Mouse (Mus musculus): ENCODE measurements around the gene Gpm6b. TPM values are rescaled to one million over a fixed set of nuclear protein-coding genes. Genes with fewer than 3 reads are reported as not detected.

Gpm6b gene
- 441 and 505 TPM in 2 replicates for polyA plus RNA-seq (2015; fragmentation: Nextera tagmentation; extraction: Ambion mirVana)

- Histone ChIP-seq H3K27ac (ENCODE audit: low read length) (peak within 1 kb of the TSS; percentile 35), H3K9ac (replicated peaks; ENCODE audit: low read depth, low read length) (peak within 1 kb of the TSS; percentile 76), H3K4me3 (replicated peaks; ENCODE audit: low read length) (peak within 1 kb of the TSS; percentile 66), H3K4me1 (replicated peaks; ENCODE audit: control insufficient read depth, insufficient read depth, low read length) (peaks cover 3% of the 10 kb centered on the region), H3K4me2 (ENCODE audit: low read length) (peak within 1 kb of the TSS; percentile 64), H3K36me3 (ENCODE audit: control insufficient read depth, insufficient read depth) (no peaks in the 10 kb centered on the region), H3K27me3 (replicated peaks; ENCODE audit: control insufficient read depth, insufficient read depth, low read length) (no peaks in the 10 kb centered on the region), H3K9me3 (ENCODE audit: control insufficient read depth, low read length) (no peaks in the 10 kb centered on the region)
- WGBS: 17% methylated on average over 48 of the region's 63 CpGs
- ATAC-seq: peak; percentile 89
Observed at GRCm38 (mm10) chrX:166238831-166239460, at the start of gene Gpm6b. TSS of gene Gpm6b (plus strand) at chrX:166238911.

DNA sequence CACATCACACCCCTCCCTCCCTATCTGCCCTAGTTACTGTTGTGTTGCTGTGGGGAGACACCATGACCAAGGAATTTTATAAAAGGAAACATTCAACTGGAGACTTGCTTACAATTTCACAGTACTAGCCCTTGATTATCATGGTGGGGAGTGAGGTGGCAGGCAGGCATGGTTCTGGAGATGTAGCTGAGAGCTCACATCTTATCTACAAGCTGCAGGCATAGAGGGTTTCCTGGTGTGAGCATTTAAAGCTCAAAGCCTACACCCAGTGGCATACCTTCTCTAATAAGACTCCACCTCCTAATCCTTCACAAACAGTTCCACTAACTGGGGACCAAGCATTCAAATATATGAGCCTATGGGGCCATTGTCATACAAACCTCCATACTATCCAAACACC, 42.4 kb upstream of the Gpm6b start:
- Histone ChIP-seq H3K36me3 (ENCODE audit: control insufficient read depth, insufficient read depth) (no peaks in the 10 kb centered on the region), H3K4me2 (ENCODE audit: low read length) (no peak overlapping the region), H3K4me1 (replicated peaks; ENCODE audit: control insufficient read depth, insufficient read depth, low read length) (no peaks in the 10 kb centered on the region), H3K9me3 (ENCODE audit: control insufficient read depth, low read length) (no peaks in the 10 kb centered on the region), H3K27ac (ENCODE audit: low read length) (no peak overlapping the region), H3K4me3 (replicated peaks; ENCODE audit: low read length) (no peak overlapping the region), H3K27me3 (replicated peaks; ENCODE audit: control insufficient read depth, insufficient read depth, low read length) (no peaks in the 10 kb centered on the region), H3K9ac (replicated peaks; ENCODE audit: low read depth, low read length) (no peak overlapping the region)
- no peak for ATAC-seq

- H3K36me3 ChIP-seq (ENCODE audit: control insufficient read depth, insufficient read depth): no peaks in the 10 kb centered on the region
- H3K4me2 ChIP-seq (ENCODE audit: low read length): no peak overlapping the region
- WGBS: 85% methylated on average over 2 of the region's 2 CpGs
- no peak for ATAC-seq
- H3K4me3 ChIP-seq (replicated peaks; ENCODE audit: low read length): no peak overlapping the region
- no peak overlapping the region for H3K27ac ChIP-seq (ENCODE audit: low read length)
- H3K9ac ChIP-seq (replicated peaks; ENCODE audit: low read depth, low read length): no peak overlapping the region
- H3K9me3 ChIP-seq (ENCODE audit: control insufficient read depth, low read length): no peaks in the 10 kb centered on the region
- no peaks in the 10 kb centered on the region for H3K27me3 ChIP-seq (replicated peaks; ENCODE audit: control insufficient read depth, insufficient read depth, low read length)
- no peaks in the 10 kb centered on the region for H3K4me1 ChIP-seq (replicated peaks; ENCODE audit: control insufficient read depth, insufficient read depth, low read length)
Observed at GRCm38 (mm10) chrX:166198266-166198665, 40.4 kb upstream of the Gpm6b start.

DNA sequence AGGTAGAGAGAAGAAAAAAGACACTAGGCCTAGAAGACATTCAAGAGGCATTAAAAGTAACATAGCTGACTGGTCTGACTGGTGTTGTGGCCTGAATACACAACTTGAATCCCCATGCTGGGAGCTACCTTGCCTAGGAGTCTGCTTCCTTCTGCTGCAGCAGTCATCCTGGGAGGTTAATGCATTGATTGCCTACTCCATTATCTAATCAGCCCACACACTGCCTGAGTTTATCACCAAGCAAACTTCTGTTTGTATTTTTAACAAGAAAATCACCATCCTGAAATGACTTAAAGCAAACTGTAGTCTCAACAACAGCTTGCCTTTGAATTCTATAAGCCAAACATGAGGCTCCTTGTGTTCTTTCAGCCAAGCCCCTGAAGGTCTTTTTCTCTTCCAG, 38.9 kb upstream of the Gpm6b start:
- Histone ChIP-seq H3K36me3 (ENCODE audit: control insufficient read depth, insufficient read depth) (no peaks in the 10 kb centered on the region), H3K9ac (replicated peaks; ENCODE audit: low read depth, low read length) (no peak overlapping the region), H3K4me3 (replicated peaks; ENCODE audit: low read length) (no peak overlapping the region), H3K27me3 (replicated peaks; ENCODE audit: control insufficient read depth, insufficient read depth, low read length) (no peaks in the 10 kb centered on the region), H3K4me1 (replicated peaks; ENCODE audit: control insufficient read depth, insufficient read depth, low read length) (no peaks in the 10 kb centered on the region), H3K9me3 (ENCODE audit: control insufficient read depth, low read length) (no peaks in the 10 kb centered on the region), H3K27ac (ENCODE audit: low read length) (no peak overlapping the region), H3K4me2 (ENCODE audit: low read length) (no peak overlapping the region)
- no peak for ATAC-seq

DNA sequence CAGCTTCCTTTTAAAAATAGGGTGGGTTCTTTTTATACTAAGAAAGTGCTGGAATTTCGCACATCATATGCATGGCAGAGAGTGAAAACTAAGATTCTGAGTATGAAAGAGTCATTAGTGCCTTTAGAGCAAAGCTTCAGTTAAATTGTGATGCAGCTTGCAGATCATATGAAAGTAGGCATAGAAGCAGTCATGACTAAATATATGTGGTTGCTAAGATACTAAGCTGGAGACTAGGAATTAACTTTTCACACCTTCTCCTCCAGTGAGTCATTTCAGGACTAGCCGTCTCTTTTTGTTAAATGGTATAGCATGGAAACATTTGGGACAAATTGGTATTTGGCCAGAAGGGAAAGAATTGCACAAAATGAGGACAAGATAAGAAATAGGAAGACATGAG, 24.1 kb upstream of the Gpm6b start:
- no peak overlapping the region for H3K4me2 ChIP-seq (ENCODE audit: low read length)
- H3K4me3 ChIP-seq (replicated peaks; ENCODE audit: low read length): no peak overlapping the region
- H3K9ac ChIP-seq (replicated peaks; ENCODE audit: low read depth, low read length): no peak overlapping the region
- no peaks in the 10 kb centered on the region for H3K27me3 ChIP-seq (replicated peaks; ENCODE audit: control insufficient read depth, insufficient read depth, low read length)
- no peaks in the 10 kb centered on the region for H3K9me3 ChIP-seq (ENCODE audit: control insufficient read depth, low read length)
- H3K27ac ChIP-seq (ENCODE audit: low read length): no peak overlapping the region
- peak; percentile 50; the same call in 1 of the 2 replicates for ATAC-seq
- no peaks in the 10 kb centered on the region for H3K4me1 ChIP-seq (replicated peaks; ENCODE audit: control insufficient read depth, insufficient read depth, low read length)
- 66% methylated on average over 2 of the region's 2 CpGs for WGBS
- H3K36me3 ChIP-seq (ENCODE audit: control insufficient read depth, insufficient read depth): no peaks in the 10 kb centered on the region

DNA sequence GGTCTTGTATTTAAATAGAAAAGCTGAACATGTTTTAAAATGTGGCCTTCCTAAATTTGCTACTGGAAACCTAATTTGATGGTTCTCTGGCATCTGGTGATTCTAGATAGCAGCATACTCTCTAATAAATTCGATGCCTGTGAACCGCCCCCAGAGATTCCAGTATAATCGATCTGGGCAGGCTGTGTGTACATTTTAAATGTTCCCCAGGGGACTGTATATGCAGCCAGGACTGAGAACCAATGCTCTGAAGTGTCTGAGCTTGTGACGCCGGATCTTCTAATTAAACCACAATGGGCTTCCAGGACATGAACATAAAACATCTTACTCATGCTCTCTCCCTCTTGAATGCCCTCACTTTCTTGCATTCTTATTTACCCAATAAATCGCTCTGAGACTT, 22.5 kb upstream of the Gpm6b start:
- H3K4me2 ChIP-seq (ENCODE audit: low read length): no peak overlapping the region
- H3K27me3 ChIP-seq (replicated peaks; ENCODE audit: control insufficient read depth, insufficient read depth, low read length): no peaks in the 10 kb centered on the region
- no peak overlapping the region for H3K4me3 ChIP-seq (replicated peaks; ENCODE audit: low read length)
- H3K9ac ChIP-seq (replicated peaks; ENCODE audit: low read depth, low read length): no peak overlapping the region
- WGBS: 78% methylated on average over 6 of the region's 6 CpGs
- no peak overlapping the region for H3K27ac ChIP-seq (ENCODE audit: low read length)
- no peaks in the 10 kb centered on the region for H3K36me3 ChIP-seq (ENCODE audit: control insufficient read depth, insufficient read depth)
- ATAC-seq: no peak
- H3K4me1 ChIP-seq (replicated peaks; ENCODE audit: control insufficient read depth, insufficient read depth, low read length): no peaks in the 10 kb centered on the region
- no peaks in the 10 kb centered on the region for H3K9me3 ChIP-seq (ENCODE audit: control insufficient read depth, low read length)

DNA sequence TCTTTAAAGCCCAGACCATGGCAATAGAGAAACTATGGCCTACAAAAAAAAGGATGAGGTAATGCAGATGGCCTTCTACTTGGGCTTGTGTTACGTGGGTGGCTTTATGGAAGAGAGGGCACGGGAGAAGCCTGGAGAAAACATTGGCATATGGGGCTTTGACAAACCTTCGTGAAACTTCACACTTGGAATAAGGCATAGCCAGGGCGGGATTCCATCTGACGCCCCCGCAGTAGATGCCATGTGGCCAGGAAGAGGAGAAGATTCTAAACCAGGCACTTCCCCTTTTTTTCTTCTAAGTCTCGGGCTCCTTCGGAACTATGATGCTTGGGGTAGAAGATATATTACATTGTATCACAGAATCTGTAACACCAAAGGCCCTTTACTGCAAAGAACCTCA, 22.0 kb upstream of the Gpm6b start:
- no peak overlapping the region for H3K4me3 ChIP-seq (replicated peaks; ENCODE audit: low read length)
- ATAC-seq: no peak
- no peaks in the 10 kb centered on the region for H3K9me3 ChIP-seq (ENCODE audit: control insufficient read depth, low read length)
- no peak overlapping the region for H3K27ac ChIP-seq (ENCODE audit: low read length)
- H3K4me1 ChIP-seq (replicated peaks; ENCODE audit: control insufficient read depth, insufficient read depth, low read length): no peaks in the 10 kb centered on the region
- no peaks in the 10 kb centered on the region for H3K36me3 ChIP-seq (ENCODE audit: control insufficient read depth, insufficient read depth)
- H3K27me3 ChIP-seq (replicated peaks; ENCODE audit: control insufficient read depth, insufficient read depth, low read length): no peaks in the 10 kb centered on the region
- H3K9ac ChIP-seq (replicated peaks; ENCODE audit: low read depth, low read length): no peak overlapping the region
- WGBS: 72% methylated on average over 8 of the region's 8 CpGs
- H3K4me2 ChIP-seq (ENCODE audit: low read length): no peak overlapping the region

GRCm38 (mm10) chrX:166219331-166219730, 19.4 kb upstream of the Gpm6b start:
- H3K4me2 ChIP-seq (ENCODE audit: low read length): no peak overlapping the region
- H3K4me1 ChIP-seq (replicated peaks; ENCODE audit: control insufficient read depth, insufficient read depth, low read length): no peaks in the 10 kb centered on the region
- 72% methylated on average over 5 of the region's 5 CpGs for WGBS

DNA sequence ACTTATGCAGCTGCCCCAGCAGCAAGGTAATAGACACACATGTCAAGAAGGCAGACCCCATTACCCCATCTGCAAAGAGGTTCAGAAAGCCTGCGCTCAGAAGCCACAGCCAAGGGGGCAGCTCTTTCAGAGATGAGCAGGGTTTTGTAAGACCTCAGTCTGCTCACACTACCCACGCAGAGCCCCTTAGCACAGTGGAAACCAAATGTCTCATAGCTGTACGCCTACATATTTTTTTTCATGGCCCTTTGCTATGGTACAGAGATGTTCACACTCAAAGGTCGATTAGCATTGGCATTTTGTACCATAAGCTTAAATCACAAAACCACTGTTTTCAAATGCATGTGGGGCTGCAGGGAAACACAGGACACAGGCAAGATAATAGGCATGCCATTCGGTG, 11.9 kb upstream of the Gpm6b start:
- no peak overlapping the region for H3K9ac ChIP-seq (replicated peaks; ENCODE audit: low read depth, low read length)
- H3K9me3 ChIP-seq (ENCODE audit: control insufficient read depth, low read length): no peaks in the 10 kb centered on the region
- H3K4me3 ChIP-seq (replicated peaks; ENCODE audit: low read length): no peak overlapping the region
- no peak overlapping the region for H3K27ac ChIP-seq (ENCODE audit: low read length)
- H3K4me2 ChIP-seq (ENCODE audit: low read length): no peak overlapping the region
- WGBS: 58% methylated on average over 5 of the region's 5 CpGs
- no peaks in the 10 kb centered on the region for H3K4me1 ChIP-seq (replicated peaks; ENCODE audit: control insufficient read depth, insufficient read depth, low read length)
- H3K27me3 ChIP-seq (replicated peaks; ENCODE audit: control insufficient read depth, insufficient read depth, low read length): no peaks in the 10 kb centered on the region
- H3K36me3 ChIP-seq (ENCODE audit: control insufficient read depth, insufficient read depth): no peaks in the 10 kb centered on the region
- no peak for ATAC-seq

More at GRCm38 (mm10) chrX:166219331-166219730, 19.4 kb upstream of the Gpm6b start:
- Histone ChIP-seq H3K27ac (ENCODE audit: low read length) (no peak overlapping the region), H3K9ac (replicated peaks; ENCODE audit: low read depth, low read length) (no peak overlapping the region), H3K36me3 (ENCODE audit: control insufficient read depth, insufficient read depth) (no peaks in the 10 kb centered on the region), H3K27me3 (replicated peaks; ENCODE audit: control insufficient read depth, insufficient read depth, low read length) (no peaks in the 10 kb centered on the region), H3K4me3 (replicated peaks; ENCODE audit: low read length) (no peak overlapping the region), H3K9me3 (ENCODE audit: control insufficient read depth, low read length) (no peaks in the 10 kb centered on the region)
- ATAC-seq: no peak

DNA sequence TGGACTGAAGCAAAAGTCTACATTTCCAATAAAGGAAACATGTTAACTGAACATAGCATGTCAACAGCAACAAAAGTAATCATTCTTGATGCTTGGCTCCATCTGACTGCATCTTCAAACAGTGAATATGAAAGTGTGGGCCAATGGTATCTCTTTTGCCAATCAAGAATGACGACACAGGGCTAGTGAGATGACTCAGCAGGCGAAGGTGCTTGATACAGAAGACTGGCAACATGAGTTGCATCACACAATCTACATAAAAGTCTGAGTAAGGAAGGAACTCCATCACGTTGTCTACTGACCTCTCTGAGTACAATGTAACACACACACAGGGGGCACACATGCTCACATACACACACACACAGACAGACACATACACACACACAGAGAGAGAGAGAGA, 9.0 kb upstream of the Gpm6b start:
- H3K36me3 ChIP-seq (ENCODE audit: control insufficient read depth, insufficient read depth): no peaks in the 10 kb centered on the region
- no peak overlapping the region for H3K27ac ChIP-seq (ENCODE audit: low read length)
- no peaks in the 10 kb centered on the region for H3K9me3 ChIP-seq (ENCODE audit: control insufficient read depth, low read length)
- no peak overlapping the region for H3K4me3 ChIP-seq (replicated peaks; ENCODE audit: low read length)
- no peak overlapping the region for H3K9ac ChIP-seq (replicated peaks; ENCODE audit: low read depth, low read length)
- no peaks in the 10 kb centered on the region for H3K27me3 ChIP-seq (replicated peaks; ENCODE audit: control insufficient read depth, insufficient read depth, low read length)
- ATAC-seq: no peak
- WGBS: 74% methylated on average over 3 of the region's 3 CpGs
- no peaks in the 10 kb centered on the region for H3K4me1 ChIP-seq (replicated peaks; ENCODE audit: control insufficient read depth, insufficient read depth, low read length)
- H3K4me2 ChIP-seq (ENCODE audit: low read length): no peak overlapping the region
